Mouse (Mus musculus) activated CD4-positive, CD25-positive, alpha-beta regulatory T cell, adult 4 months (primary cell): ENCODE measurements around the gene U2af1l4. TPM values are rescaled to one million over a fixed set of nuclear protein-coding genes. Genes with fewer than 3 reads are reported as not detected.
A peak's percentile ranks its signal among the peaks of the same experiment; 100 is the strongest.

Source experiments
- ATAC-seq: one replicate; pipeline ENCODE4 v1.8.0; 2017
- polyA plus RNA-seq, 2 experiments: library from polyadenylated mRNA; unstranded; fragments of 100-300 nt; shearing (Covaris generic); gene quantifications; one replicate each; pipeline ENCODE4 v1.2.1; 2017

The U2af1l4 gene
- polyA plus RNA-seq, 2 experiments from 2014 or later = 55.1 to 58.9 TPM

DNA sequence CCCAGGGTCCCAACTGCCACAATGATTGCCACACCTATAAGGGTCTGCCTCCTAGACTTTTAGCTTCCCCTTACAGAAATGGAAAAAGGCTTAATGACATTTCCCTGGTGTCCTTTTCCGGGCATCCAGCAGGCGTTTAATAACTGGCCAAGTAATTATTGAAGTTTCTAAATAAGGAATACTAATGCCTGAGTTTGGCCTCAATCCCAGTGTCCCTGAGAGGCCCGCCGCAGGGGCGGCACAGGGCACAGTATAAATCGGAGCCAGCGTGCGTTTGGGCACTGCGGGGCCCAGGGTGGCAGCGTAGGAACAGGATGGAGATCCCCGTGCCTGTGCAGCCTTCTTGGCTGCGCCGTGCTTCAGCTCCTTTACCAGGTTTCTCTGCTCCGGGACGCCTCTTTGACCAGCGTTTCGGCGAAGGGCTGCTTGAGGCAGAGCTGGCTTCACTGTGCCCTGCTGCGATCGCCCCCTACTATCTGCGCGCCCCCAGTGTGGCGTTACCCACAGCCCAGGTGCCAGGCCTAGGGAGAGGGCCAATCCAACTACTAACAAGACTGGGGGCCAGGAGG lies 10.0 kb upstream of the U2af1l4 start:
- no peak for ATAC-seq

DNA sequence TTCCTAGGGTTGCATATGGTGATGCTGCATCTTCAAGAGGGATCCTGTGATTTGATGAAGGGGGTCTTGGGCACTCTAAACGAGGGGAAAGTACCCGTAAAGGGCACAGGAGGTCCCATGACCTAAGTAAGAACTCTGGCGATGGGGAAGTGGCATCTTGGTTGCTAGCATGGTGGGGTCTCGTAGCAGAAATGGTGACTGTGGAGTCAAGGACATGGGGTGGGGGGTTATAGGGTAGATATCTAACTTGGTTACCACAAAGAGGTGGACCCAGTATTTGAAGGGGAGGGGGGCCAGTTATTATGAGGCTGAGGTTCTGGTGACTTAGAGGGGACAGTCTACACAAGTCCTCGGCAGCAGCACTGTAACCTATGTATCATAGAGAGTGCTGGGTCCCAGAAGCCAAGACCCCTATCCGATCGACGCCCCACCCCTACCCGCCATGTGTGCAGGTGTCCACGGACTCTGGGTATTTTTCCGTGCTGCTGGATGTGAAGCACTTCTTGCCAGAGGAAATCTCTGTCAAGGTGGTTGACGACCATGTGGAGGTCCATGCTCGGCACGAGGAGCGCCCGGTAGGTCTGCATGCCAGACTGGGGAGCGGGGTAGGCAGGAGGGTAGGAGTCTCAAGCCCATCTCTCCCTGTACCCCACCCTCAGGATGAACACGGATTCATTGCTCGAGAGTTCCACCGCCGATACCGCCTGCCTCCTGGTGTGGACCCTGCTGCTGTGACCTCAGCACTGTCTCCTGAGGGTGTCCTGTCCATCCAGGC lies 9.1 kb upstream of the U2af1l4 start:
- no peak for ATAC-seq

DNA sequence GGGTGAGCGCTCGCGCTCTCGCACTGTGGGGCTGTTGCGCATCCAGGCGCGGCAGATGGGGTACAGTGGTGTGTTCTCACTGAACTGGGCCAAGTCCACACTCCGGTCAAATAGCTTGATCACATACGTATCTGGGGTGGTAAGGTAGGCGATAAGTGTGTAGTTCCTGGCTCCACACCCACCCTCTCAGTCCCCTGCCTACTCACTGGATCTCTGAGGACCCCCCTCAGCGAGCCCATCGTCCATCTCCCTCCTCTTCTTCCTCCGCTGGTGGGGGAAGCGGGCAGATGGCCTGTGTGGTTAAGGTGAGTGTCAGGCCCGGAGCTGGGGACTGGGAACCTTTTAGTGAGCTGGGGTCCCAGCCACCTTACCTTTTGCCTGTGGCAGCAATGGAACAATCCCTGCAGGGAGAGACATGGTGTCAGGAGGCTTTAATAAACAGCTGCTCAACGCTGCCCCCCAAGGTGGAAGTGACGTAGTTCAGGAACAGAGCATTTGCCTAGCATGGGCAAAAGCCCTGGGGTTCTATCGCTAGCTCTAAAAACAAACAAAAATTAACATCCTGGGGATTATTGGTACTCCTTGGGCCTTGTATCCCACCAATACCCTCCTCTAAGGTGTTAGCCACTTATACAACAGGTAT lies 6.1 kb upstream of the U2af1l4 start:
- no peak for ATAC-seq

DNA sequence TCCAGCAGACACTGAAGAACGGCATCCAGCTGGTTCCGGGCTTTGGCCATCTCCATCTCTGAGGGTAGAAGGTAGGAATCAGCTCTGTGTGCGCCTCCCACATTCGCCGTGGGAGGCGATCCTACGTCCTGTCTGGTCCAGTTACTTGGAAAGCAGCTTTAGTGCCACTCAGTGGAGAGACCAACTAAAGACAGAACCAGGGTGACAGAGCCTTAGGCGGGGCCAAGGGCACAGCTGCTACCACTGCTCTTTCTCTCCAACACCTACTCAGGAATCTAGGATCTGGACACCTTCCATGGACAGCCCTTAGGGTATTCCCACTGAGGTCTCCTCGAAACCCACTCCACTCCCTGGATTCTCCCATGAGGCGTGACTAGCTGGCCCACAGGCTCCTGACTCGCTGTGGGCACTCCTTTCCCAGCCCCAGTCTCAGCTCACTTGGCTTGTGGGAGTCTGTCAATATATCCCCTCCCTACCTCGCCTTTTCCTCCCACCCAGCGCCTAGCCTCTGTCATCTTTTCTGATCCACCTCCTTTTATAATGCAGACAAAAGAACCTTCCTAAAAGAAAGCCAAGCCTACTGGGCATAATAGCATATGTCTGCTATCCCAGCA lies 5.1 kb upstream of the U2af1l4 start:
- ATAC-seq = no peak

DNA sequence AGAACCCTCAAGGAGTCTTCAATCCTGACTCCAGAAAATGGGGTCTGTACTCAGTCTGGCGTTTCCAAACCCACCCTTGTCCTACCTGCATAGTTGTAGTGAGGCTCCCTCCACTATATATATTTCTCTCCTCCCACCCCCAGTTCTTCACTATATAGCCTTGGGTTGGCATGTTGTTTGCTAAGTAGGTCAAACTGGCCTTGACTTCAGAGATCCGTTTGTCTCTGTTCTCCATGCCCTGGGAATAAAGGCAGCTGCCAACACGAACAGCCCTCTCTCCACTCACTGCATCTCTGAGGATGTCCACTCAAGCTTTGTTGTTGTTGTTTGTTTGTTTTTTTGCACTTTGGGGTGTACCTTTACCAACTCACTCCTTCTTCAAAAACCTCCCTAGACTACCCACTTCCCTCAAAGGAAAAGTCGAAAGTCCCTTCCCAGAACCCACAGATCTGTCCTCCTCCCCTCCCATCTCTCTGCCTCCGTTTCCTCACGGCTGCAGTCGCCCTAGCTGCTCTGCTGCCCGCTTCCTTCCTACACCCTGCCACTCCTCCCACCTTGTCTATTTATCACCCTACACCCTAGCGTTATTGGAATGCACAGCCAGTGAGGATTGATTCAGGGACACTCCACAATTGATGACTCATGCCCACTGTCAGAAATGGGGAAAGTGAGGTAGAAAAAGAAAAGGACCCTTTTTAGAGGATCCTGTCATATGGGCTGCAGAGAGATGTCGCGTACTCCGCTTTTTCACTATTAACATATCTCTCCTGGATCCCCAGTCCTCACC lies 4.3 kb upstream of the U2af1l4 start:
- ATAC-seq = no peak

DNA sequence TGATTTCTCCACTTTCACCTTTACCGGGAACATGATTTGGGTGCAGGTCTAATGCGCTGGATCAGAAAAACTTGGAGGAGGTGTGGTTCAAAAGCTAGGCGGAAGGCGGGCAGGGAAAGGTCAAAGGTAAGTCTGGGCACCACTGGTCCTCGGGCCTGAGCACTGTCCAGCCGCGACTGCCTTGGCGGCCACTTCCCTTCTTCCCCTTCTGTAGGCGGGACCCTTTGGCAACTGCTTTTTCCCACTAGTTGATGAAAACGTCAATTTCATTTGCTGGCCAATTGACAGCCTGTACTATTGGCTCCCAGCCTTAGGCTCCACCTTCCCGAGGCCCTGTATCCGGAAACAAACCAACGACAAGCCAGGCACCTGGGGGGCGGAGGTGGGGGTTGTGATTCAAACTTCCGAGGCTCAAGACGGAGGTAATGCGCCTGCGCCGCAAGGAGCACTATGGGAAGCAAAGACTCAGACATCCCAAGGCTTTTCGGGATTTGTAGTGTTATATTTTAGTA lies 3.6 kb upstream of the U2af1l4 start, which contains the start of gene Lin37:
Gene Lin37 (minus strand): TSS at position 396 of the 512 bp plus-strand sequence.
- ATAC-seq = peak; percentile 72

DNA sequence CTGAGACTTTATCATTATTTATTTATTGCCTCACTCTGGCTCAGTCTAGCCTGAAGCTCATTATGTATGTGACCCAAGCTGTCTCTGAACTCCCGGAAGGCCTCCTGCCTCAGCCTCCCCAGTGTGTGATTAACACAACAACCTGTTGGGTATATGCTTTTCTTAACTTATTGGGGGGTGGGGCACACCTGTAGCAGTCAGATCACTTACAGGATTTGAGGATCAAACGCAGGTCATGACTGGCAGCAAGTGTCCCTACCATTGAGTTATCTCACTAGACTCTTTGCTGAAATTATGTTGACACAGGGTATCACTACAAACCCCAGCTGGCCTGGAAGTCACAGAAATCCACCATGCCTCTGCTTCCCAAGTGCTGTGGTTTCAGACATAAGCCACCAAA lies 2.8 kb upstream of the U2af1l4 start:
- no peak for ATAC-seq

DNA sequence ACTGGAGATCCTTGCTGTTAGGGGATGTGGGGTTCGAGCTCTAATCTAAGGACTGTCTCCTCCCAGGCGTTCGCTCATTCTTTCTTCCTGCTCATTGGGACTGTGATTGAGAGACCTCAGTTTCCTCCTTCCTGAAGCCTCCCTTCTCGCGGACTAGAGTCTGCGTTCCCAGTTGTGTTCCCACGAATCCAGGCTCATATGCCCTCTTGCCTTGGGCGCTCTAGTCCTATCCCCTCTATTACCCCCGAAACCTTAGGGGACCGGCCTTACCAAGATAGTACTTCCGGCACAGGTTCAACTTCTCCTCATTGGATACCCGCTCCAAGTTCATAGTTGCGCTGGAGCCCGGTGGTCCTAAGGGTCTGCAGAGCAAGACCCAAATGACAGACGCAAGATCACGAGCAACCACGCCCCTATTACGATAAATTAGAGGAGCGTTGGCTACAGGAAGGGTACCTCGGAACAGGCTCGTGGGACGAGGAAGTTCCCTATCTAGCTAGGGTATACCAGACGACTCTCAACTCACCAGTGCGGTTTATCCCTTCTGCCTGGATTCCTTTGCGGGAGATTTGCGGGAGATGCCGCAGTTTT lies 480 bp upstream of the U2af1l4 start:
- no peak for ATAC-seq

DNA sequence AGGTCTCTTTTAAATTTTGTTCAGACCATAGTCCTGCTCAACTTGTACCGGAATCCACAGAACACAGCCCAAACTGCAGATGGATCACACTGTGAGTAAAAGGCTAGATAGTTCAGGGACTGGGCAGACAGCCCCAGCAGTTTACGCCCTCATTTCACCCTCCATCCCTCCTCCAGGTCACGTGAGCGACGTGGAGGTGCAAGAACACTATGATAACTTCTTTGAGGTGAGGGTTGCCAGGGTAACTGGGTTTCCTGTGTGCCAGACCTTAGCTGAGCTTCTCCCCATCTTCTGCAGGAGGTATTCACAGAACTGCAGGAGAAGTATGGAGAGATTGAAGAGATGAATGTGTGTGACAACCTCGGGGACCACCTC lies 792 bp downstream of the U2af1l4 start:
- ATAC-seq = peak; percentile 50

DNA sequence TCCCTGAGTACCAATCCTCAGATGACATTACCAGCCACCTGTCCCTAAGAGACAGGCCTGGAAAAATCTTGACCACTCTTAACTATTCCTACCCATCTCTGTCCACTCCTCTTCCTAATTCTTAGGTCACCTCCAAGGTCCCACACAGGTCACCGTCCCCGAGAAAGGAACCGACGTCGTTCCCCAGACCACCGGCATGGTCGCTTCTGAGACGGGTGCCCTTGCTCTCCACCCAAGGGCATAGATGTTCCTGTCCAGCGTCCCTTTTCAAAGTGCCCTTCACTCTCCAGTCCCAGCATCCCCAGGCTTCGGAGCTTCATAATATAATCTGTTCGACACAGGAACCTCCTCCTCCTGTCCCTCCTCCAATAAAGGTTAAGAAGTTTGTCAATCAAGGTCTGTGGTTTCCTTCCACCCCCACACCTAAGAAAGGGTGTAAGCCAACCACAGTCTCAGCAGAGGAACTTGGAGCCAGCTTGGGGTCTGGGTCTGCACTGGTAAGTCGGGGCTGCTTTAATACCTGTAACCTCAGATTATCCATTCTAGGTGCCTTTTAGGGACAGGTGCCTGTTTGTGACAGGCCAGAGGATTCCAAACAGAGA lies 2.0 kb downstream of the U2af1l4 start, which contains the start of gene Igflr1:
Gene Igflr1 (plus strand): TSS at position 458 of the 602 bp plus-strand sequence.
- peak; percentile 56 for ATAC-seq

DNA sequence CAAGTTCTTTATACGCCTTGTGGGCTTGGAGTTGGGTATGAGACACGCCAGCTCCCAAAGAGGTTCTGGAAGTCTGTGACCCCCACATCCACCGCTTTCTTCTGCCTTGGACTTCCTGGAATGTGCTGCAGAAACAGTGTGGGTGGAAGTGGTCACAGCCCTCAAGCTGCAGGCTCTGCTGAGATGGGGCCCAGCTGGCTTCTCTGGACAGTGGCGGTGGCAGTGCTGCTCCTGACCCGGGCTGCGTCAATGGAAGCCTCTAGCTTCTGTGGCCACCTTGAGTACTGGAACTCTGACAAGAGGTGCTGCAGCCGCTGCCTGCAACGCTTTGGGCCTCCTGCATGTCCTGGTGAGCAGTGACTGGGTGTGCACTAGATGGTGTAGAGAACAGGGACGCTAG lies 2.9 kb downstream of the U2af1l4 start:
- no peak for ATAC-seq

DNA sequence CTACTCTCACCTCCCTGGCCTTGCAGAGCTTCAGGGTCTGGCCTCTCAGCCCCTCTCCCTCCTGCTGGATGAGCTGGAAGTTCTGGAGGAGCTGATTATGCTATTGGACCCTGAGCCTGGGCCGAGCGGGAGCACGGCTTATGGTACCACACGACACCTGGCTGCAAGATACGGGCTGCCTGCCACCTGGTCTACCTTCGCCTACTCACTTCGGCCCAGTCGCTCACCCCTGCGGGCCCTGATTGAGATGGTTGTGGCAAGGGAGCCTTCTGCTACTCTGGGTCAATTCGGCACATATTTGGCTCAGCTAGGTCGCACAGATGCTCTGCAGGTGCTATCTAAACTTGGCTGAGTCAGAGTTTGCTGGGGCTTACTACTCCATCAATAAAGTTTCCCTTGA lies 4.5 kb downstream of the U2af1l4 start:
- no peak for ATAC-seq

DNA sequence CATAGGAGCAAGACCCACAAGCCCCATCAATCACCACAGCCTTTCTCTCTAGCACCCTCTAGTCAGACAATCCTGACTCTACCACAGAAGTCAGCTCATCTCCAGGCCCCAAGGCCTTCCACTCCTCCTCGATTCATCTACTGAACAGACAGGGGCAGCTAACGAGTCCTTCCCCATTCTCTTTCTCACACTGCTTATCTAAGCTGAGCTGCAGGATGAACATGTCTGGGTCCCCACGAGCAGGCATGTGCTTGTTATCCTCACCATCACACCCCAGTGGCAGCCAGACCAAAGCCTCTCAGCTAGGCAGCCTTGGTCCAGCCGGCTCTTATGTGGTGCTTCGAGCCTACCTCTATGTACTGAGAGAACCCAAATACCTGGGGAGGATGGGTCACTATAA lies 9.3 kb downstream of the U2af1l4 start:
- no peak for ATAC-seq

DNA sequence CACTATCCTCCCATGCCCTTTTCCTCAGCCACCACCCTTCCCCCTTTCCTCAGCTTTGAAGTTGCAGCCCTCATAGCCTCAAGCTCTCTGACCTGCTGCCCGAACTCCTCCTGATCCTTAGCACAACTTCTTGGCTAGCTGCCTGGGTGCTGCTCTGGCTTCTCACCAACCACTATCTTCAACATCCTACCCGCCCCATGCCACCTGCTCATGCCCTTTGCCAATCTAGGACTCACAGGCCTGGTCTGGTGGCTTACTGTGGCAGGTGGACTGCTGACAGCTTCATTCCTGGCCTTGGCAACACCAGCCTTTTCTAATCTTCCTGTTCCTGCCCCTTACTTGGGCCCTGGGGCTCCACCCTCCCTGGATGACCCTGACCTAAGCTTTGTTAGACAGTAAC lies 9.9 kb downstream of the U2af1l4 start:
- ATAC-seq = no peak

DNA sequence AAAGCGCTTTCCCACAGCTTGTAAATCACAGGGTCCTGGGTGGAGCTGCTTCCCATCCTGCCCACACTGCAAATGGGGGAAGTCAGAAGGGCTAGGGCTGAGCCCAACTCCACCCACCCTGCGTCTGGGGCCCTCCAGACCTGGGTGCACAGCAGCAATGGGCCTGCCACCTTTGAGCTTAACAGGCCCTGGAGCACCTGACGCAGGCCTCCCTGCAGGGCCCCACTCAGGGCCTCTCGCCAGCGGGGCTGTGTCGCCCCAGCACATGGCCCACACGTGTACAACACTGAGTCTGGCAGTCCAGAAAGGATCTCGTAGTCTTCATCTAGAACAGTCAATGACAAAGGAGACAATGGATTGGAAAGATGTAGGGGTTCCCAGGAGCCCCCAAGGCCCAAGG lies 16.8 kb downstream of the U2af1l4 start:
- ATAC-seq = no peak

DNA sequence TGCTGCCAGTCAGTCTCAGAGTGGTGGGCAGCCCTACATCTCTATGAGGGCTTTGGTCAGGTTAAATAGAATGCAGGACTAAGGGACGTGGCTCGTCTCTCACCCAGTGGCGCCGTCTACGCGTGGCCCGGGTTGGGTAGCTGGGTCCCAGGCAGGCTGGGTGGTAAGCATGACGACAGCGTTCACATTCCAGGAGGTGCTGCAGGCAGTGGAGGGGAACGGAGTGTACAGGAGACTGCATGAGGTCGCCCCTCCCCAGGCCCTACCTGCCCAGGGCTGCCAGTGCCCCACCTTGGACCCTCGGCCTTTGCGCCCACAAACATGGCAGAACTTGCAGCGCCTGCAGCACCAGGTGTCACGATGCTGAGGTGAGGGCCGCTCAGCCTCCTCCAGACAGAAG lies 18.4 kb downstream of the U2af1l4 start:
- no peak for ATAC-seq

DNA sequence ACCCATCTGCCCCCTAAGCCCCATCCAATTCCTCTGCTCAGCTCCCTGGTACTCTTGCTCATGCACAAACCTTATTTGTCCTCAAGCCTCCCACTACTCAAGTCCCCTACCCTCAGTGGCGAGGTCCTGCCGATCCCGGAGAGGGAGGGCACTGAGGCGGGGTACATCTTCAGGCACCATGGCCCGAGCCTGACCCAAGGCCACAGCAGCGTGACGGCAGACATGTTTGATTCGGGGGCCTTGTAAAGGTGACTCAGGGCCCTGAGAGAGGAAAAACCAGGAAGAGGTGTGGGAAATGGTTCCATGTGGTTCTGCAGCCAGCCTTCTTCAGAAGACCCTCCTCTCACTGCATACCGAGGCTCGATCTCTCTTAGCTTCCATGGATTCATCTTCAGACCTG lies 21.2 kb downstream of the U2af1l4 start:
- ATAC-seq = no peak

DNA sequence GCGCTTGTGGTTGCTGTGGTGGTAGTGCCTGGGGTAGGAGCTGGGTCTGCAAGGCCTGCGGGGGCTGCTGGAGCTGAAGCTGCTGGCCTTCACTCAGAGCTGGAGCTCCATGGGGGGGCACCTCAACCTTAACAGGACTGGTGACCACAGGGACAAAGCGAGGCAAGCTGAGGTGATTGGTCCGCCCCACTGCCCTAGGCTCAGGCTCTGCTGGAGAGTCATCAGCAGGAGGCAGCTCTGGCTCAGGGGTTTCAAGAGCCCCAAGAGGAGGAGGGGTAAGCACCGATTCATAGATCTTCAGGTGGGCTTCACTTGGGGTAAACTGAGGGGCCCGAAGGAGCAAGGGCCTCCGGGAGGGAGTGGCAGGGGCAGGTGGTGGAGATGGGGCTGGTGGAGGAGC lies 22.1 kb downstream of the U2af1l4 start:
- ATAC-seq = no peak

DNA sequence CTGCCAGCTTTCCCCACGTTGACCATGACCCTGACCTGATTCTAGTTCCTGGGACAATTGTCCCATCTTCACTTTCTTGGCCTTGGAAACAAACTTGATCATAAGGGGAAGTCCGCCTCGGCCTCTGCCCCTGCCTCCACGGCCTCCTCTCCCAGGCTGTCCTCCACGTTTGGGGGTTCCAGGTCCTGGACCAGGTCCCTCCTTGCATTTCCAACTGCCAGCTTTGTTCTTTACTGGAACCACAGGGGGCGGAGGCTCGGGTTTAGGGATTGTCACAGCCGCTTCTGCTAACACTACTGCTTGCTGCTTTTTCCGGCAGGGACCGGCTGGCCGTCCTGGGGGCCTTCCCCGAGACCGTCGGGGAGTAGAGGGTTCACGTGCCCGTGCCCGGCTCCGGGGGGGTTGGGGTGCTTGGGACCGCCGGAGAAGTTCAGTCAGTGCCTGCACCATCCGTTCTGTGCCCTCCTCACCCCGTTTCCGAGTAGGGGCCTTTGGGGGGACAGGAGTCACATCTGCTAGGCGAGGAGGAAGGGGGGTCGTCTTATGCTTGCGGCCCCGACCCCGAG lies 23.4 kb downstream of the U2af1l4 start:
- no peak for ATAC-seq

DNA sequence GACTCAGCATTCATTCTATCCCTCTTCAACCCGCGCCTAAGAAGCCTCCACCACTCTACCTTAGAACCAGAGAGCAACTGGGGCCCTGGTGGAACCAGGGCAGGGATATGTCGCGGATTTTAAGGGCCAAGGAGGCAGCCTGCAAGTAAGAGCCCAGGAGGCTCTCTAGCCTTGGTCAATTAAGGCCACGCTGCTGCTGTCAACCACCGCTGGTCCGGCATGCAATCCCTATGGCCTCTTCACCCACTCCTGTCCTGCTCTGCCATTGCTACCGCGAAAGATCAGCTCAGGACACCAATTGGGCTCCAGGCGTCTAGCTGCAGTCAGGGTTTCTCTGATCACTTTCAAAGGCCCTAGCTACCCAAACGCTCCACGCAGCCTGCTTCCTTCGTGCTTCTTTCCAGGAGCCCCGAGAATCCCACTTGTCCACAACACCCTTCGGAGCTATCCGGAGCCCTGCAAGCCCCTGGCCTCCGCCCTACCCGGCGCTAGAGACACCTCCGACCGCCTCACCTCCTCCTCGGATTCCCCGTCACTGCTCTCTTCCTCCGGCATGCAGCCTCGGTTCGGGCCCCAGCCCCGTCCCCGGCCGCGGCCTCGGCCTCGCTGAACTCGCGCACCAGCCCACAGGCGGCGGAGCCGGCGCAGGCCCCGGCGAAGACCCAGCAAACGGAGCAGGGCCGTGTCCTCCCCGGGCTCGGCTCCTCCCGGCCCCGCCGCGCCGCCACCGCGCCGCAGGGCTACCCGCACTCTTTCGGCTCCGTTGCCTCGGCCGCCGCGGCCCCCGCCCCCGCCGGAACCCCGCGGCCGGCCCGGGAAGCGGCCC lies 25.0 kb downstream of the U2af1l4 start:
- ATAC-seq = no peak
